Mouse (Mus musculus): ENCODE results near the gene Ctrb1. TPM values are rescaled to one million over a fixed set of nuclear protein-coding genes. Genes with fewer than 3 reads are reported as not detected.

Gene Ctrb1
- polyA plus RNA-seq (2012; ENCODE audit: low replicate concordance), result not detected in 2 replicates

DNA sequence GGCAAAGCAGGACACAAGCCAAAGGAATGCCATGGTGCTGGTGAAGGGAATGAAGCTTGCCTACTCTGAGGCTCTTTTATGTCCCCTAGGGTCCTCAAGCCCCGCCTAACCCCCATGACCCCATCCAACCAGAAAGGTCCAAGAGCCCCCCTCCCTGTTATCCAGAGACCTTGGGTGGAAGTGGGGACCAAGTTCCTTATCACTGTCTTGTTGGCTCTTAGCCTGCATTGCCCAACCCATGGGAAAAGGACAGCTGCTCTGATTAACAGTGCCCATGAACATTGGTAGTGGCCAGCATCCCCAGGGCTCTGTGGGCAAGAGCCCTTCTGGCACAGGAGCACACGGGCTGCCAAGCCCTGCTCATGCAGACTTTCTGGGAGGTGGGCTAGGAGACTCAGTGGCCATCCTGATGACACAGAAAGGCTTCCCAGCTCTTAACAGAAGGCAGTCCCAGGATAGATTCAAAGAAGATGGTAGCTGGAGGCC, at the start of gene Ctrb1:
TSS of gene Ctrb1 (minus strand) at position 51 of the 486 bp plus-strand sequence.

DNA sequence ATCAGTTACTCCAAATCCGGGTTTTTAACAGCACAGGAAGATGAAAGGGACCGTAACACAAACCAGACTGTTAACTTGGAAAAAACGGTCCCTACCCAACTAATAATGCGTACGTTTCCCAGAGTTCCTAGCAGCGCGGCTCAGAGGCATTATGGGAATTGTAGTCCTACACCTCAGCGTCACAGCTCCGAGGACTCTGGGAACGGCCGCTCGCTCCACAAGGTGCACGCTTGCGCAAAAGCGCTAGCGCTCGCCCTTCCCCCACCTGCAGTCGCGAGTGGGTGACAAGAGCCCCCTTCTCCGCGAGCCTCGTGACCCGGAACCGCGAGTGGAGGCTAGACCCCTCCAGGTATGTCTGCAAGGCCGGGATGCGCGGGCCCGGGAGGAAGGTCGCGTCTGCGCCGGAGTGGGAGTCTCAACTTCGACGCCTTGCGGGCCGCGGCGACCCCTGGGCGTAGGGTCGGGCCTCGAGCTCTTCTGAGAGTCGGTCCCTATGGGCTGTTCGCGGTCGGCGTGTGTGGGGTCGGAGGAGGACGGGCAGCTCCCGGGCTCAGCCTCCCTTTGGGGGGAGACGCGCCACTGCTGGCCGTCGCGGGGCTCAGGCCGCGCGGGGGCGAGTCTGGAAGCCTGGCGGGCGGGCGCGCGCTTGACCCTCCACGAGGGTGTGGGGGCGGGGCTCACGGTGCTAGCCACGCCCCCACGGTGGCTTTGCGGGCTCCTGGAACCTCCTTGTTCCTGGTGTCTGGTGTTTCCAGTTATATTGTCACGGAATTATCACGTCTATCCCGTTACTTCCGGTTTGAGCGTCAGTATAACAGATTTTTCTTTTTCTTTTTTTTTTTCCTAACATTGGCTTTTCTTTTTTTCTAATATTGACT, 47.3 kb downstream of the Ctrb1 start, which contains the start of gene Zfp1:
TSS of gene Zfp1 (plus strand) at position 138 of the 878 bp plus-strand sequence.

Other genes with a start within 250 kb of the Ctrb1 start
- gene Wdr59, start 168.9 kb downstream of the Ctrb1 start, polyA plus RNA-seq (2012; ENCODE audit: low replicate concordance), result 0.65 and 2.8 TPM in 2 replicates
- gene Znrf1, start 154.9 kb downstream of the Ctrb1 start, polyA plus RNA-seq (2012; ENCODE audit: low replicate concordance), result 25.0 and 27.6 TPM in 2 replicates
- 0.17 and 0.60 TPM in 2 replicates for gene Ldhd, start 60.6 kb downstream of the Ctrb1 start, polyA plus RNA-seq (2012; ENCODE audit: low replicate concordance)
- gene Zfp1, start 47.6 kb downstream of the Ctrb1 start, polyA plus RNA-seq (2012; ENCODE audit: low replicate concordance), result 4.1 and 5.7 TPM in 2 replicates
- gene Bcar1, start 52.8 kb upstream of the Ctrb1 start, polyA plus RNA-seq (2012; ENCODE audit: low replicate concordance), result 2.8 and 4.4 TPM in 2 replicates
- 2.6 and 7.8 TPM in 2 replicates for gene Cfdp1, start 163.3 kb upstream of the Ctrb1 start, polyA plus RNA-seq (2012; ENCODE audit: low replicate concordance)
- 0.63 and 1.0 TPM in 2 replicates for gene Tmem170, start 185.7 kb upstream of the Ctrb1 start, polyA plus RNA-seq (2012; ENCODE audit: low replicate concordance)
- gene Chst5, start 219.4 kb upstream of the Ctrb1 start, polyA plus RNA-seq (2012; ENCODE audit: low replicate concordance), result not detected in 2 replicates
- 5.2 and 9.8 TPM in 2 replicates for gene Tmem231, start 242.9 kb upstream of the Ctrb1 start, polyA plus RNA-seq (2012; ENCODE audit: low replicate concordance)
- 0.55 and 1.4 TPM in 2 replicates for gene Gabarapl2, start 249.7 kb upstream of the Ctrb1 start, polyA plus RNA-seq (2012; ENCODE audit: low replicate concordance)